Mouse (Mus musculus): ENCODE results near the gene 4930438A08Rik.

DNA sequence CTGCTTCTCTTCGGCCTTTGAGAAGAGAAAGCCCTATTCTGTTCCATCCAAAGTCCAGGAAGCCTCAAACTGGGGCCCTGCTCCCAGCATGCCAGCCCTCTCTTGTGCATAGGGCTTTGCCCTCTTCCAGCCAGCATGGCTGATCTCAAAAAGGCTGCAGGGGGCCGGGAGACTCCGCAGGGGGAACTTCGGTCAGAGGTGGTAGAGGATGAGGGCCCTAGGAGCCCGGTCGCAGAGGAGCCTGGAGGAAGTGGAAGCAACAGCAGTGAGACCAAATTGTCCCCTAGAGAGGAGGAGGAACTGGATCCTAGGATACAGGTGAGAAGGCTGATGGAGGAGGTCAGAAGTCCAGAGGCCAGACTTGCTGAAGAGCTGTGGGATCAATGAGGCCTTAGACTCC lies 56.9 kb downstream of the 4930438A08Rik start:
- TF ChIP-seq CTCF (IDR thresholded peaks at IDR 0.05; ENCODE audit: extremely low read depth, insufficient read length, insufficient replicate concordance, low read depth, low read length) = no peak
- TF ChIP-seq POLR2A (IDR thresholded peaks at IDR 0.05; ENCODE audit: low read depth, low read length) = no peak
